Mouse (Mus musculus) c-Kit-negative CD71-positive TER-119-positive erythroid progenitor cells, embryonic 14.5 days (primary cell): Measurements from ENCODE around the gene Ebf3.

Experiments used
- DNase-seq: peaks from one replicate; pipeline ENCODE4 v3.0.0-alpha.2; 2013; ENCODE audit warnings: low read depth, low spot score

Gene Ebf3

DNA sequence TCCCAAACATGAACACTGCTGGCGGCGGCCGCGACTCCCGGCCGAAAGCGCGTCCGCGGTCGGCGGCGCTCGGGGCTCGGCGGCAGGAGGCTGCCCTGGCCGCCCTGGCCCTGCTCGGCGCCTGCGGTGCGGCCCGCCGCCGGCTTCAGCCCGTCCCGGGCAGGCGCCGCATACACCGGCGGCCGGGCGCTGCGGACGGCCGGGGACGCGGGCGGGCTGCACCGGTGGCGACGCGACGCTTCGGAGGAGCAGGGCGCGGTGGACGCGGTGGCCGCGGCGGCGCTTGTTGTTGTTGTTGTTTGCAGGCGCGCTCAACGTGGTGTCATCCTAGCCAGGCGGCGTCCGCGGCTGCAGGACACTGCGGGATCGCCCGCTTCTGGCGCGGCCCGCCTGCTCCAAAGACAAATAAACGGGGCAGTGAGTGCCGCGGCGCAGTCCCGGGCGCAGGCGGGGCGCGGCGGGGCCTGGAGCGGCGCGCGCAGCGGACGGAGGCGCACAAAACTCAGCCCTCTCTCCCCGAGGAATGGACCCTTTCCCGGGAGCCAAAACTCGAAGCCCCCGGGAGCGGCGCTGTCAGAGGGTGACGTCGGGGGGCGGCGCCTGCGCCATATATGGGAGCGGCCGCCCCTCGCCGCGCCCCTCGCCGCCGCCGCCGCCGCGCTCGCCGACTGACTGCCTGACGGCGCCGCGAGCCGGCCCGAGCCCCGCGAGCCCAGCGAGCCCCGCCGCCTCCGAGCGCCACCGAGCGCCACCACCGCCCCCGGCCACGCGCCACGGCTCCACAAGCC is at the start of gene Ebf3:
Gene Ebf3, minus strand, starts transcription at position 542 of the 788 bp plus-strand sequence.
- no peak for DNase-seq

DNA sequence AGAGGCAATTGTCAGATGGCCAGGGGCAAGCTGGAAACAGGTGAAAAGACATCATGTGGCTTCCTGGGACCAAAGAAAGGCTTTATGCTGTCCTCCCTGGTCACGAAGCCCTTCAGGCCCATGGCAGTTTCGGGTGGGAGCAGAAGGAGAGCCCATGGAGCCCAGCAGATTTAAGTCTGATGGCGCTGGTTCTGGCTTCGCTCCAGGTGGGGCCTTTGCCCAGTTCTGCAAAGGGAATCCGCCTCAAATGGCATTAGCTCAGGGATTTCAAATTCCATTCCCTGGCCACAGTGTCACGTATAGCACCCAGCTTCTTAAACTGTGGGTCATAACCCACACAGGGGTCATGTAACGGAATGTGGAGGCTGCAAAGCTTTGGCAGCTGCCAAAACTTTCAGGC is 32.6 kb upstream of the Ebf3 start:
- DNase-seq: no peak

DNA sequence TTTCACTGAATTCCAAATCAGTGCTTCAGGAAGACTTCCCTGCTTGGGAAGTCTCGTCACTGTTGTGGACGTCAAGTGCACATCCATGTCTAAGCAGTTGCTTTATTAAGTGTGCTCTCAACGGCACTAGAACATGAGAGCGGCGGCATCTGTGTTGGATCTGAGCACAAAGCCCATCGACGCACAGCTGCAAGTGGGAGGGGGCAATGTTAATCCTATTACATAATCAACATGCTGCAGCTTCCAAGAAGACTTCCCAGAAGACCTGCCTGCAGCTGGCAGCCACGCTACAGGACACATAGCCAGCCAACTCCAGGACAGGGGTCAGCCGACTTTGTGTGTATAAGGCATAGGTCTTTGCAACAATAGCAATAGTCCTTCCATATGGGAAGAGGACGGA is 31.8 kb upstream of the Ebf3 start:
- no peak for DNase-seq

- no peak for DNase-seq
These were observed 19.7 kb upstream of the Ebf3 start for GRCm38 (mm10) chr7:137333951-137334350.

DNA sequence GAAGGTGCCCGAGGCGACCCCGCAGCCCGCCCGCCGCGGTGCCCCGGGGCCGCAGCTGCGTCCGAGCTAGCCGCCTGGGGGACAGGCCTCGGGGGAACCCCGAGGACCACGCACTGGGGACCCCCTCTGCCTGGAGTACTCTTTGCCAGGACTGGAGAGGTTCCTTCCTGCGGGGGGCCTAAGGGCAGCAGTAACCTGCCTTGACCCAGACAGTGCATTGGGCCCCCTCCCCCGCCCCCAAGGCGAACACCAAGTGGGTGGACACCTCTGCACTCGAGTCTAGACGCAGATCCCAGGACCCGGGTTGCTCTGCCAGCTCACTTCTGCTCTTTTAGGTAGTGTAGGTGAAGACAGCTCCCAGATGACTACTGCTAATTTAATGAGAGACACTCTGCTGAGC is 8.7 kb upstream of the Ebf3 start:
- no peak for DNase-seq

GRCm38 (mm10) chr7:137321961-137322784 is 7.9 kb upstream of the Ebf3 start:
- no peak for DNase-seq

GRCm38 (mm10) chr7:137321141-137321813 is 7.0 kb upstream of the Ebf3 start:
- DNase-seq: no peak

GRCm38 (mm10) chr7:137320320-137320719 is 6.1 kb upstream of the Ebf3 start:
- no peak for DNase-seq

DNA sequence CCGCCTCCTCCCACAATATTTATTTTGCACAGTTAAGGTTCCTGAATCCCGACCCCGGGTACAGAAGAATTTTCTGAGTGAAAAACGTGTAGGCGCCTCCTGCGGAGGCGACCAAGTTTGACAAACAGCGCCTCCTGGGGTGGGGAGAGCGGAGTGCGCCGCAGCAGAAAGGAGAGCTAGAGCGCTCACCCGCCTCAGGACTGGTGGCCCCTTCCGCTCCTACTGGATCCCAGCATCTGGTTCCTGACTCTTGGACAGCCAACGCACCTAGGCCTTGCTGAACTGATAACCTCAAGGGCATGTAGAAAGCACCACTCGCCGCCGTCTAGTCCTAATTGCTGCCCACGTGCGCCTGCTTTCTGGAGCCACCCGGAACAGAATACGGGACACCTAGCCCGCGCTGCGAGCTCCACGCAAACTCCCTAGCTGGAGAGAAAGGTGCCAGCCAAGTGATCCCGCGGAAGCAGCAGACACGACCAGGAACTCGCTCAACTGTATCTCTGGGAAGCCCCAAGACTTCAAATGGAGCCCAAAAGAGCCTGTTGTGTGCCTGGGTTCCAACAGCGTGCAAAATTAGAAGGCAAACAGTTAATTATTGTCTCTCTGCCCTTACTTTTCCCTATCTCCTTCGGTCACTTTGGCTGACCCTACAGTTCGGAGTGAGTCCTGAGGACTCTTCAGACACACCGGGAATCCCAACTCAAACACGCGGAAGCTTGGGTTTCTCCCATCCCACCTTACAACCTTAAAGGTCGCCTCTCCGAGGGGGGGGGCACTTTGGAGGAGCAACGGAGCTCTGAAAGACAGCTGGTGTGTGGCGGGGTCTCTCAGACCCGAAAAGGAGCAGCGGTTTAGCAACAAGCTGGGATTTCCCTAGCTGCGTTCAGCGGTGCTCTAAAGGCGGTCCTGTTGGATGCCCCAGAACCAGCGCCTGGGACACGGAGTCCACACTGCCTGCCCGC is 5.0 kb upstream of the Ebf3 start:
- DNase-seq: no peak

DNA sequence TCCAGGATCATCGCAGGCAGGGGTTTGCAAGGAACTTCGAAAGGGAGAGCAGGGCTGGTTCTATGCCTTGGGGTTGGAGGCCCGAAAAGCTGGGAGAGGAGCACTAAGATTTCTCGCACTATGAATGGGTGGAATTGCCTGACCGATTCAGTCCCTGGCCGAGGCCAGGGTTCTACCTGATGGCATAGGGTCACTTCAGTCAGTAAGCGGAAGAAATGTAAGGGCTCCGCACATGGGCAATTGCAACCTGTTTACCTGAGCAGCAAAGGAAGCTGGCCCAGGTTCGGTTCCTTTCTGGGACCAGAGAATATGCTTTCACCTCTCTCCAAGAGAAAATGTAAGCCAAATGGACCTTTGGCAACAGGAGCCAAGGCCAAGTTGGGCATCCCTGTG is 4.1 kb upstream of the Ebf3 start:
- DNase-seq: no peak

DNA sequence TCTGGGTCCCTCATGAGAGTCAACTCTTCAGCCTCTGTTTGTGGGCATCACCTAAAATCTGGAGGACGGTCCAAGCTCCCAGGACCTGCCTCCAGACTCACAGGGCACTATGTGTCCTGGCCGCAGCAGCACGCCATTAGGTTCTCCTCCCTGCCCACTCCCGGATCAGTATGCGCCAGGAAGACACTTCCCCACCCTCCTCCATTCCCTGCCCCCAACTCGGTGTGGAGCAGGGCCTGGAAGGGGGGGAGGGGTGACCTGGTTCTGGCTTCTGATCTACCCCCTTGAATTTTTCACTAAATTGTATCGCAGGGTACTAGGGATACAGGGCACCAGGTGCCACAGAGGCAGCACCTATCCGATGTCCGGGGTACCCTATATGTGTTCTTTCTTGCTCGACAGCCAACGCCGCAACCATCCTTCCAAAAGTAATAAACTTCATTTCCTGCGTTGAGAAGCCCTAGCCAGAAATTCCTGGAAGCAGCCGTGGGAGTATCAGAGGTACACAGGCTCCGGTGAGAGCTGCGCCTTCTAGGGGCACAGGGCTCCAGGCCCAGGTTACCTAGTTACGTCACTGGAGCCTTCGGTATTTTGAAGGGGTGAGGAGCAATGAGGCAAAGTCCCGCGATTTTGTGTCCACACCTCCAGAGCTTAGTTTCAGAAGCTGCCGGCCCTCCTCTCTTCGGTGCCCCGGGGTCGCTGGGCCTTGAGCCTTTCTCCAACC is 3.6 kb upstream of the Ebf3 start:
- DNase-seq: no peak

DNA sequence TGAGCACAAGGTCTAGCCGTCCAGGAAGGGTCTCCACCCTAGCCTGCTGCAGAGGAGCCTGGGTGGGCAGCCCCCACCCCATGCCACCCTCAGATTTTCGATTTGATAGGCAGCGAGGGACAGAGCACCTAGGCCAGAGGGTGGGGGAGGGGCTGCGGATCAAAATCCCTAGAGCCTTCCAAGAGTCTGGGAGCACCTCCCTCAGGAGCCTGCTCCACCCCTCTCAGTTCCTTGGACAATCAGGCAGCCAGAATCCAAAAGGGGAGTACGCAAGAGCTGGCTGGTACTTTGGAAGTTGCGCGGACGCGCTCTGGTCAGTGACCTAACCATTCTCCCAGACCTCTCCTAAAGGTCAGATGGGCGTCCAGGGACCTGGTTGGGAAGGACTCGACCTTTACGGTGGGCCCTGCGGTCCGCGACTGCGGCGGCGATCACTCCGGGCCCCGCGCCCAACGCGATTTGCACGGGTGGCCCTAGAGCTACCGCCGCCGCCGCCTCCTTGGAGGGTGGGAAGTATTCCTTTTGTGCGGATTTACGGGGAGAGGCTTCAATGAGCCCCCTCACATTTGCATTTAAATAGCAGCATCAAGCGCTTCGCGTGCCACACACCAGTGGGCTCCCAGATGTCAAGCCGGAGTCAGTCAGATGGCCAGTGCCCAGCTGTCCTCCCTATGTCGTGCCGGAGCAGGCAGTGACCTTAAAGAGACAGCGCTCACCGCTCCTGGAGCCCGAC is 2.8 kb upstream of the Ebf3 start:
- no peak for DNase-seq

DNA sequence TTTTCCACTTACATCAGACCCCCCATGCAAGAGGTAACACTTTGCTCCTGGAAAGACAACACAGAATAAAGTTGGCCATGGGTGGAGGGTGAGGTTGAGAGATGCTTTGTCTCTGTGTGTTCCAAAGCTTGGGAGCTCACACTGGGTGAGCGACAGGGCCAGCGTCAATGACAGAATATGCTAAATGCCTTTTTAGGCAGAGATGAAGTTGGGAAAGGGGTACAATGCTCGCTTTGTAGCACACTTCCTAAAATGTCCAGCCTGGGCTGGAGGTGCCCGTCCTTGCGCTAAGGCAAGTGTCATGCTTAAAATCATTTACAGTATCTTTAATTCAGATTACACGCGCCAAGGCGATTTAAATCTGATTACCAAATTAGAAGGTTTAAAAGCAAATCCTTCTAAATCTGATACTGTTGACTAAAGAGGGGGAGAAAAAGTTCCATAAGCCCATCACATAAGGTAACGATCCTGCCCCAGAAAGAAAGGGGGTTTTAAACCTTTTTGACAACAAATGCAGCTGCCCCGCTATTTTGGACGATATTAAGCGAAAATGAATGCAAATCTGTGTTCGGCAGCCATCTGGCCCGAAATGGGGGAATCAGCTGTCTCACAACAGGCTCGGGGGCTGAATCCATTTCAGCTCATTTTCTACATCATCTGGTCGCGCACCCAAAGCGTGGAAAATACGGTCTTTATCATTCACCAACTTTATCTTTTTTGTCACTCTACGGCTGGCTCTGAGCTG is 2.1 kb upstream of the Ebf3 start:
- DNase-seq: no peak

DNA sequence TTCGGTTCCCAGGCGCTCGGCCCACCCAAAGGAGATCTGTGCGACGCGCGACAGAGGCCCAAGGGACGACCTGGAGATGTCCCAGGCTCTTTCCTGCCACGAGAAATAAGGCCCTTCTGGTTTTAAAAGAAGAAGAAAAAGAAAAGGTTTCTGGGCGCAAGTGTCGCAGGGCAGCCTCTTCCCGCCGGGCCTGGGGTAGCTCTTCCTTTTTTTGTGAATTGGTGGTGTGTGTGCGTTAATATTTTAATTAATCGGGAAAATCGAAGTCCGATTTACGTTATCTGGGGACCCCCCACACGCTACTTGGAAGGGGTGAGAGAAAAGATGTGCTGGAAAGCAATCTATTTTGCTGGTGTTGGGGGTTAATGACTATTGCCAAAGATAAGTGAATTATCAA is 1.3 kb upstream of the Ebf3 start:
- DNase-seq: no peak

DNA sequence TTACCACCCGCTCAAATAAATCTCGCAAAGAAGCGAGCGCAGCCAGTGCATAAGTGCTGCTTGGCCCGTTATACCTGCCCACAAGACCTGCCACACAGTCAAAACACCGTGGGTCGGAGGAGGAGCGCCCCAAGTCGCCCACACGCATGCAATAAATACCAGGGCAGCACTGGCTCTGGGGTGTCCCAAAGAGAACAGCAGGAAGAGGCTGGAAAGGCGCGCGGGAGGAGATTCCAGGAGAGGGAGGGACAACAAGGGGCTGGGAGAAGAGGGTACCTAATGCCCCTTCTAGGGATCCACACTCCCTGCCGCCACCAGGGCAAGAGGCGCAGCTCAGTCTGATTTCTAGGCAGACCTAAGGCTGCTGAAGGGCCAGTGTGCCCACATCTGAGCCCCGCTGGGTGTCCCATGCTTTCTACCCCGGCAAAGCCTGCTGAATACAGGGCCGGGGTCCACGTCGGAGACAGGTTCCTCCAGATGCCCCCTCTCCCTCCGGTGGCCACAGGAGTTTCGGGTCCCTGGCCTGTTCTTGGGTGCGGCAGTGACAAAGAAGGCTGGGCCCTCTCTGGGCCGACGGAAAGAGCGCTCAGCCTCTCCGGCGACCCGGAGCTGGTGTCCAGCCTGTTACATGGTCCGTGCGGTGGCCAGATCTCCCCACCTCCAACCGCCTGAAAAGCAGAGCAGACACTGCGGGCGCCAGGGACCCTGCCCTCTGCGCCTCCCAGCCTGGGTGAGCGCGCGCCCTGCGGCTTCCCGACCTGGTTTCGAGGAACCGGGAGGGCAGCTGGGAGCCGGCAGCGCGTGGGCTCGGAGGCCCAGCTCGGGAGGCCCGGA is 682 bp upstream of the Ebf3 start:
- no peak for DNase-seq

- DNase-seq: no peak
These were observed 902 bp downstream of the Ebf3 start for GRCm38 (mm10) chr7:137313183-137313903.

DNA sequence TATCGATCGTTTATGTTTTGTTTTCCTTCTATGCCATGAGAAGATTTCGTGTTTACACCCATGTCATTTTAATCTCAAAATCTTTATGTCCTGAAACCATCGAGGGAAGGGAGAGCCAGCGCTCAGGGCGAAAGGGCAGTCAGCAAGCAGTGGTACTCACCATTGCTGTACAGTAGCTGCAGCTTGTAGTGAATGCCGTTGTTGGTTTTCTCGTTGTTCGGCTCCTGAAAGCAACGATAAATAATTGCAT is 1.4 kb downstream of the Ebf3 start:
- DNase-seq: no peak
